Mouse (Mus musculus) cortical plate, adult 2 months (tissue): ENCODE measurements around the gene Cry2.

Experiments
- CTCF ChIP-seq: fragments of 200-500 bp; IDR thresholded peaks from 2 replicates; pipeline ENCODE4 v1.5.1; 2011; ENCODE audit warnings: mild to moderate bottlenecking, control low read depth, low read length; ENCODE audit not compliant: insufficient read depth; ENCODE audit errors: extremely low read depth
- POLR2A ChIP-seq: fragments of 200-500 bp; IDR thresholded peaks from 2 replicates; pipeline ENCODE4 v1.6.1; 2011; ENCODE audit warnings: mild to moderate bottlenecking, low read length, control low read depth; ENCODE audit not compliant: insufficient read depth; ENCODE audit errors: extremely low read depth

- no peak for TF ChIP-seq CTCF
- no peak for TF ChIP-seq POLR2A
Observed at GRCm38 (mm10) chr2:92384101-92384500, 49.7 kb downstream of the Cry2 start.
